Mouse (Mus musculus) kidney, embryonic 16.5 days (tissue): ENCODE data around the gene Parp8. TPM values are rescaled to one million over a fixed set of nuclear protein-coding genes. Genes with fewer than 3 reads are reported as not detected.

Source experiments
- ATAC-seq: fragments of 200-750 bp; cut with Nextera tagmentation; 2 replicates; pipeline ENCODE4 v1.8.0; 2017; ENCODE audit warnings: moderate TSS enrichment; ENCODE audit not compliant: low FRiP score, low TSS enrichment
- H3K27ac ChIP-seq: fragments of 300-500 bp; sonication (generic); 2 replicates; pipeline ENCODE4 v1.5.1; 2014; ENCODE audit warnings: low read length
- H3K27me3 ChIP-seq: fragments of 300-500 bp; sonication (generic); 2 replicates; pipeline ENCODE4 v1.6.1; 2014; ENCODE audit warnings: low read length, control low read depth, mixed read lengths; ENCODE audit not compliant: insufficient read depth
- H3K36me3 ChIP-seq: fragments of 300-500 bp; sonication (generic); 2 replicates; pipeline ENCODE4 v1.6.1; 2014; ENCODE audit warnings: low read length, control low read depth, mixed read lengths; ENCODE audit not compliant: insufficient read depth
- H3K4me1 ChIP-seq: fragments of 300-500 bp; sonication (generic); 2 replicates; pipeline ENCODE4 v1.6.1; 2014; ENCODE audit warnings: low read length, control low read depth, mixed read lengths; ENCODE audit not compliant: insufficient read depth
- H3K4me2 ChIP-seq: fragments of 300-500 bp; sonication (generic); replicated peaks from 2 replicates; pipeline ENCODE4 v1.6.1; 2014; ENCODE audit warnings: low read depth, low read length
- H3K4me3 ChIP-seq: fragments of 300-500 bp; sonication (generic); 2 replicates; pipeline ENCODE4 v1.5.1; 2014; ENCODE audit warnings: mild to moderate bottlenecking, low read length
- H3K9ac ChIP-seq: fragments of 300-500 bp; sonication (generic); replicated peaks from 2 replicates; pipeline ENCODE4 v1.6.1; 2014; ENCODE audit warnings: low read length
- H3K9me3 ChIP-seq: fragments of 300-500 bp; sonication (generic); 2 replicates; pipeline ENCODE4 v1.6.1; 2016; ENCODE audit warnings: low read length, control low read depth
- WGBS: fragments of 180-500 bp; shearing (Covaris S2); extraction: QIAGEN DNeasy Blood & Tissue Kit; methylation state at CpG from one replicate; pipeline ENCODE4 v1.1.7; 2014; 5-methylcytosine and 5-hydroxymethylcytosine counted together
- polyA plus RNA-seq: library from polyadenylated mRNA; unstranded; fragments of >200 nt; fragmentation: Nextera tagmentation; extraction: Ambion mirVana; gene quantifications from 2 replicates; pipeline ENCODE4 v1.2.1, GENCODE M21; 2015

Parp8 gene
- polyA plus RNA-seq, 1 experiment from 2014 or later: 15.7 TPM

GRCm38 (mm10) chr13:117006638-117007037, 18.7 kb downstream of the Parp8 start:
- ATAC-seq: peak; percentile 17; the same call in 1 of the 2 replicates
- Histone ChIP-seq H3K4me1 (0 out of 2 replicates have a peak, but pooled peaks cover 10% of the 10 kb centered on the region), H3K4me2 (no peak overlapping the region), H3K9me3 (no peaks in the 10 kb centered on the region), H3K9ac (no peak overlapping the region), H3K27ac (no peak overlapping the region), H3K36me3 (no peaks in the 10 kb centered on the region), H3K4me3 (no peak overlapping the region), H3K27me3 (no peaks in the 10 kb centered on the region)
- 24% methylated on average over 4 of the region's 4 CpGs for WGBS

GRCm38 (mm10) chr13:117000493-117000892, 24.8 kb downstream of the Parp8 start:
- Histone ChIP-seq H3K4me3 (no peak overlapping the region), H3K9ac (no peak overlapping the region), H3K27me3 (no peaks in the 10 kb centered on the region), H3K4me2 (no peak overlapping the region), H3K27ac (no peak overlapping the region), H3K36me3 (no peaks in the 10 kb centered on the region), H3K4me1 (no peaks in the 10 kb centered on the region), H3K9me3 (no peaks in the 10 kb centered on the region)
- WGBS: 82% methylated on average over 3 of the region's 3 CpGs
- ATAC-seq: no peak

GRCm38 (mm10) chr13:116991560-116991959, 33.8 kb downstream of the Parp8 start:
- no peak overlapping the region for H3K4me2 ChIP-seq
- no peak overlapping the region for H3K4me3 ChIP-seq
- peaks cover 11% of the 10 kb centered on the region for H3K4me1 ChIP-seq
- H3K27ac ChIP-seq: no peak overlapping the region
- H3K9ac ChIP-seq: no peak overlapping the region
- ATAC-seq: 0 out of 2 replicates have a peak, but pooled peaks have one; percentile 24
- 63% methylated on average over 7 of the region's 7 CpGs for WGBS
- no peaks in the 10 kb centered on the region for H3K36me3 ChIP-seq
- no peaks in the 10 kb centered on the region for H3K9me3 ChIP-seq
- no peaks in the 10 kb centered on the region for H3K27me3 ChIP-seq

- 78% methylated on average over 4 of the region's 4 CpGs for WGBS
These were observed 35.0 kb downstream of the Parp8 start for GRCm38 (mm10) chr13:116990327-116990726.

GRCm38 (mm10) chr13:116988706-116989105, 36.6 kb downstream of the Parp8 start:
- peak; percentile 60; the same call in 1 of the 2 replicates for ATAC-seq
- Histone ChIP-seq H3K9me3 (no peaks in the 10 kb centered on the region), H3K27ac (no peak overlapping the region), H3K36me3 (no peaks in the 10 kb centered on the region), H3K4me3 (no peak overlapping the region), H3K4me2 (no peak overlapping the region), H3K9ac (no peak overlapping the region), H3K27me3 (no peaks in the 10 kb centered on the region), H3K4me1 (peaks cover 11% of the 10 kb centered on the region)
- WGBS: 56% methylated on average over 2 of the region's 2 CpGs

More at GRCm38 (mm10) chr13:116990327-116990726, 35.0 kb downstream of the Parp8 start:
- Histone ChIP-seq H3K36me3 (no peaks in the 10 kb centered on the region), H3K27ac (no peak overlapping the region), H3K4me3 (no peak overlapping the region), H3K4me1 (peaks cover 11% of the 10 kb centered on the region), H3K9me3 (no peaks in the 10 kb centered on the region), H3K9ac (no peak overlapping the region), H3K27me3 (no peaks in the 10 kb centered on the region), H3K4me2 (no peak overlapping the region)
- no peak for ATAC-seq

- Histone ChIP-seq H3K4me1 (peaks cover 9% of the 10 kb centered on the region), H3K4me2 (no peak overlapping the region), H3K9me3 (no peaks in the 10 kb centered on the region), H3K27me3 (no peaks in the 10 kb centered on the region), H3K9ac (no peak overlapping the region), H3K27ac (no peak overlapping the region), H3K36me3 (no peaks in the 10 kb centered on the region), H3K4me3 (no peak overlapping the region)
- ATAC-seq: no peak
- WGBS: 78% methylated on average over 7 of the region's 7 CpGs
These were observed 37.1 kb downstream of the Parp8 start for GRCm38 (mm10) chr13:116988208-116988607.

- Histone ChIP-seq H3K27ac (no peak overlapping the region), H3K4me3 (no peak overlapping the region), H3K4me2 (no peak overlapping the region), H3K27me3 (no peaks in the 10 kb centered on the region), H3K4me1 (peaks cover 5% of the 10 kb centered on the region; the same call in 1 of the 2 replicates), H3K9ac (no peak overlapping the region), H3K9me3 (no peaks in the 10 kb centered on the region), H3K36me3 (no peaks in the 10 kb centered on the region)
- no peak for ATAC-seq
- WGBS: 80% methylated on average over 3 of the region's 3 CpGs
These were observed 38.1 kb downstream of the Parp8 start for GRCm38 (mm10) chr13:116987284-116987683.

GRCm38 (mm10) chr13:116986658-116987057, 38.7 kb downstream of the Parp8 start:
- Histone ChIP-seq H3K27me3 (no peaks in the 10 kb centered on the region), H3K4me3 (no peak overlapping the region), H3K9me3 (no peaks in the 10 kb centered on the region), H3K4me2 (no peak overlapping the region), H3K36me3 (no peaks in the 10 kb centered on the region), H3K27ac (no peak overlapping the region), H3K9ac (no peak overlapping the region), H3K4me1 (peaks cover 3% of the 10 kb centered on the region; the same call in 1 of the 2 replicates)
- no peak for ATAC-seq
- 96% methylated on average over 7 of the region's 7 CpGs for WGBS

GRCm38 (mm10) chr13:116974081-116974860, 51.1 kb downstream of the Parp8 start:
- Histone ChIP-seq H3K4me1 (peaks cover 17% of the 10 kb centered on the region; the same call in 1 of the 2 replicates), H3K9ac (no peak overlapping the region), H3K4me3 (no peak overlapping the region), H3K9me3 (no peaks in the 10 kb centered on the region), H3K27ac (no peak overlapping the region), H3K36me3 (no peaks in the 10 kb centered on the region), H3K4me2 (no peak overlapping the region), H3K27me3 (no peaks in the 10 kb centered on the region)
- 70% methylated on average over 7 of the region's 7 CpGs for WGBS
- no peak for ATAC-seq

GRCm38 (mm10) chr13:116973491-116973890, 51.8 kb downstream of the Parp8 start:
- H3K9me3 ChIP-seq: no peaks in the 10 kb centered on the region
- H3K4me3 ChIP-seq: no peak overlapping the region
- no peak overlapping the region for H3K4me2 ChIP-seq
- no peak overlapping the region for H3K27ac ChIP-seq
- ATAC-seq: no peak
- no peaks in the 10 kb centered on the region for H3K27me3 ChIP-seq
- WGBS: 72% methylated on average over 7 of the region's 7 CpGs
- H3K4me1 ChIP-seq: peaks cover 17% of the 10 kb centered on the region; the same call in 1 of the 2 replicates
- no peaks in the 10 kb centered on the region for H3K36me3 ChIP-seq
- no peak overlapping the region for H3K9ac ChIP-seq
